Mouse (Mus musculus): ENCODE measurements around the gene Pomgnt2.

DNA sequence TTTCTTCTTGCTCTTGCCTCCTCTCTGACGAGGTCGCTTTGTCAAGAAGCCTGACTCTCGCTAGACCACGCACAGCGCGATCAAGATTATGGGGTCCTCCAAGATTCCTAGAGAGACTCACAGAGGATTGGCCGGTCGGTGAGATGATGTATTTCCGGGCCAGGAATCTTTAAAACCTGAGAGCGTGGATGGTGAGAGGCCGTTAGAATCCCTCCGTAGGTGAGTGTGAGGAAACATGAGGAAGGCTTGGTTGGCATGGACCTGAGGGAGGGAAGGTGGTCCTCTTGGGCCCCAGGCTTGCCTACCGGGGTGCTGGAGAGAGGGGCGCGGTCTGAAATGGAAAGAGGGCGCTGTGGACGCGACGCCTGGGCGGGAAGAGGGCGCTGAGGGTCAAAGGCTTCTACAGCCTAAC lies 59.0 kb downstream of the Pomgnt2 start:
- TF ChIP-seq CTCF (conservative IDR thresholded peaks at IDR 0.05; ENCODE audit: insufficient read depth, insufficient read length, low read depth, low read length) (no peak), POLR2A (IDR thresholded peaks at IDR 0.05; ENCODE audit: low read depth, low read length) (no peak)

Measured in kidney, adult 2 months (tissue).